Mouse (Mus musculus): ENCODE data around the gene Lrrtm3.

Gene Lrrtm3

GRCm38 (mm10) chr10:64089680-64090460 lies at the start of gene Lrrtm3:
Gene Lrrtm3 (minus strand): TSS chr10:64090277.
- peak; percentile 91 for DNase-seq (ENCODE audit: low read depth, low spot score)

GRCm38 (mm10) chr10:64135481-64135880 lies 45.4 kb upstream of the Lrrtm3 start:
- no peak for DNase-seq (ENCODE audit: low read depth, low spot score)

GRCm38 (mm10) chr10:64133461-64133860 lies 43.4 kb upstream of the Lrrtm3 start:
- DNase-seq (ENCODE audit: low read depth, low spot score): no peak

GRCm38 (mm10) chr10:64130397-64131150 lies 40.5 kb upstream of the Lrrtm3 start:
- DNase-seq (ENCODE audit: low read depth, low spot score): no peak

GRCm38 (mm10) chr10:64118833-64119232 lies 28.8 kb upstream of the Lrrtm3 start:
- no peak for DNase-seq (ENCODE audit: low read depth, low spot score)

GRCm38 (mm10) chr10:64115246-64115645 lies 25.2 kb upstream of the Lrrtm3 start:
- DNase-seq (ENCODE audit: low read depth, low spot score): peak; percentile 48

GRCm38 (mm10) chr10:64096532-64096931 lies 6.5 kb upstream of the Lrrtm3 start:
- no peak for DNase-seq (ENCODE audit: low read depth, low spot score)

GRCm38 (mm10) chr10:64088774-64089460 lies 1.2 kb downstream of the Lrrtm3 start:
- peak; percentile 34 for DNase-seq (ENCODE audit: low read depth, low spot score)

GRCm38 (mm10) chr10:64087936-64088773 lies 1.9 kb downstream of the Lrrtm3 start:
- peak; percentile 22 for DNase-seq (ENCODE audit: low read depth, low spot score)

- peak; percentile 11 for DNase-seq (ENCODE audit: low read depth, low spot score)
Observed at GRCm38 (mm10) chr10:64087521-64087920, 2.6 kb downstream of the Lrrtm3 start.

GRCm38 (mm10) chr10:64086567-64087391 lies 3.3 kb downstream of the Lrrtm3 start:
- peak; percentile 32 for DNase-seq (ENCODE audit: low read depth, low spot score)

GRCm38 (mm10) chr10:64086183-64086566 lies 3.9 kb downstream of the Lrrtm3 start:
- peak; percentile 15 for DNase-seq (ENCODE audit: low read depth, low spot score)

- peak; percentile 46 for DNase-seq (ENCODE audit: low read depth, low spot score)
Observed at GRCm38 (mm10) chr10:64084465-64084864, 5.6 kb downstream of the Lrrtm3 start.

- DNase-seq (ENCODE audit: low read depth, low spot score): peak; percentile 10
Observed at GRCm38 (mm10) chr10:64083813-64084212, 6.3 kb downstream of the Lrrtm3 start.

- no peak for DNase-seq (ENCODE audit: low read depth, low spot score)
Observed at GRCm38 (mm10) chr10:64082345-64082744, 7.7 kb downstream of the Lrrtm3 start.

GRCm38 (mm10) chr10:64076410-64077052 lies 13.5 kb downstream of the Lrrtm3 start:
- no peak for DNase-seq (ENCODE audit: low read depth, low spot score)

GRCm38 (mm10) chr10:64075944-64076343 lies 14.1 kb downstream of the Lrrtm3 start:
- DNase-seq (ENCODE audit: low read depth, low spot score): peak; percentile 86

GRCm38 (mm10) chr10:64063704-64064103 lies 26.4 kb downstream of the Lrrtm3 start:
- no peak for DNase-seq (ENCODE audit: low read depth, low spot score)

GRCm38 (mm10) chr10:64049946-64050345 lies 40.1 kb downstream of the Lrrtm3 start:
- DNase-seq (ENCODE audit: low read depth, low spot score): no peak

- DNase-seq (ENCODE audit: low read depth, low spot score): peak; percentile 71
Observed at GRCm38 (mm10) chr10:64049151-64049550, 40.9 kb downstream of the Lrrtm3 start.

All from telencephalon, adult 2 months (tissue).